Mouse (Mus musculus) lung, embryonic 14.5 days (tissue): ENCODE results near the gene Vmn2r56. TPM values are rescaled to one million over a fixed set of nuclear protein-coding genes. Genes with fewer than 3 reads are reported as not detected.

Experiments used
- polyA plus RNA-seq: library from polyadenylated mRNA; unstranded; fragments of >200 nt; fragmentation: Nextera tagmentation; extraction: Ambion mirVana; gene quantifications from 2 replicates; pipeline ENCODE4 v1.2.1, GENCODE M21; 2014

Vmn2r56 gene
- polyA plus RNA-seq, 1 experiment from 2014 or later: not detected

Other genes with a start within 250 kb of the Vmn2r56 start
- gene 2900092C05Rik, start 222.5 kb downstream of the Vmn2r56 start, polyA plus RNA-seq: not detected in 2 replicates
- gene Vmn2r53, start 126.2 kb downstream of the Vmn2r56 start, polyA plus RNA-seq: 0.01 TPM in 2 replicates
- not detected in 2 replicates for gene Vmn2r54, start 94.7 kb downstream of the Vmn2r56 start, polyA plus RNA-seq
- not detected in 2 replicates for gene Vmn2r55, start 50.0 kb downstream of the Vmn2r56 start, polyA plus RNA-seq
- gene Zscan18, start 68.6 kb upstream of the Vmn2r56 start, polyA plus RNA-seq: 6.9 and 7.6 TPM in 2 replicates
- 14.6 and 16.3 TPM in 2 replicates for gene Zfp329, start 83.9 kb upstream of the Vmn2r56 start, polyA plus RNA-seq
- gene Zfp110, start 99.8 kb upstream of the Vmn2r56 start, polyA plus RNA-seq: 41.2 and 41.5 TPM in 2 replicates
- gene Zfp128, start 146.2 kb upstream of the Vmn2r56 start, polyA plus RNA-seq: 4.3 and 4.7 TPM in 2 replicates
- 22.2 and 23.4 TPM in 2 replicates for gene Zscan22, start 162.8 kb upstream of the Vmn2r56 start, polyA plus RNA-seq
- gene Rps5, start 187.3 kb upstream of the Vmn2r56 start, polyA plus RNA-seq: 1,356 and 1,409 TPM in 2 replicates
- gene Rnf225, start 192.4 kb upstream of the Vmn2r56 start, polyA plus RNA-seq: 0.73 and 0.97 TPM in 2 replicates
- 9.6 and 11.1 TPM in 2 replicates for gene Zfp324, start 230.8 kb upstream of the Vmn2r56 start, polyA plus RNA-seq
- gene Zfp446, start 242.8 kb upstream of the Vmn2r56 start, polyA plus RNA-seq: 8.1 TPM in 2 replicates